Mouse (Mus musculus) layer of hippocampus, postnatal 10 days (tissue): Measurements from ENCODE around the gene Zfp651. TPM values are rescaled to one million over a fixed set of nuclear protein-coding genes. Genes with fewer than 3 reads are reported as not detected.

Source experiments
- DNase-seq, 2 experiments: peaks; one replicate each; pipeline ENCODE4 v3.0.0; 2021; ENCODE audit warnings: low spot score in 2 of 2
- total RNA-seq, 2 experiments: library from RNA; stranded (reverse); gene quantifications; 2 replicates each; pipeline ENCODE4 v1.2.3; 2021

The Zfp651 gene
- total RNA-seq, 2 experiments from 2014 or later, result 104 to 108 TPM

DNA sequence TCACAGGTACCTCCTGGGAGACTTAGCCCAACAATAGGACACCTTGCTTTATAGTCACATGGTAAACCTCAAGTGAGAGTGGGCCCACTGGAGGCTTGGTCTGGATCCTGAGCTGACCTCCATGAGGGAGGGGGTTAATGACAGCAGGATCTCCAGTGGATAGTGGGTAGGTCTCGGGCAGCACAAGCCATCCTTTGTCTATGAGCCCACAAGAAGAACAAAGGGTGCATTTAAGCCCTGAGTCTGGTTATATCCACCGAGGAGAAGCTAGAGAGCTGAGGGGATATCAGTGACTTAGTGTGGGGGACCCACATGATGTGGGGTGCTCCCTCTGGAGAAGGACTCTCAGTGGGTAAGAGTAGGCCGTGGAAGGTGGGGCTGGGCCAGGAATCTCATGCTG lies 49.4 kb downstream of the Zfp651 start:
- DNase-seq, result no peak

DNA sequence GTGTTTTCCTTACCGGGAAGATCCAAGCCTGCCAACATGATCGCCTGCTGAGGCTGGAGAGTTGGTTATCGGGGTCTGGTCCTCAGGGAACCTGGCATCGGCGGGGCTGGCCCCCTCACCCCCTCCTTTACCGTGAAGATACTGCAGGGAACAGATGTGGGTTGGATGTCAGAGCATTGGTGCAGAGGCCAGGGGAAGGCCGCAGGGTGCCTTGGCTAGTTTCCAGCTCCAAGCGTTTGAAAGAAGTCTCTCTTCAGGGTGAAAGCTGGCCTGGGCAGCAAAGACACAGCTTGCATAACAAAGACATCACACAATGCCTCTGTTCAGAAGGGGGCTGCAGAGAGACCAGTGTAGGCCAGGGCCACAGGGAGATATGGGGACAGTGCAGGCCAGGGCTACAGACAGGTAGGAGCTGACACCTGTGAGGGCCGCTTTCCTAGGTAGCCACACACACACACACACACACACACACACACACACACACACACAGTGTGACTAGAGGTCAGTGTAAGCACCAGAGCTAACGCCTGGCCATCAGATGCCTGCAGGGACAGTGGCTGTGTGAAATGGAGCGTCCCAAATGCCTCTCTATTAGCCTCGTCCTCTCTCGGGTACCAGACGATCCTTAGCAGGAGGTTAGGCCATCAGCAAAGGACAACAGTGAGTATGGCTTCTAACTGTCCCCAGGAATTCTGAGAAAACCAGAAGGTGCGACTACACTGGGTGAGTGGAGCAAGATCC lies 51.1 kb downstream of the Zfp651 start:
- peak; percentile 62 to 75 for DNase-seq

DNA sequence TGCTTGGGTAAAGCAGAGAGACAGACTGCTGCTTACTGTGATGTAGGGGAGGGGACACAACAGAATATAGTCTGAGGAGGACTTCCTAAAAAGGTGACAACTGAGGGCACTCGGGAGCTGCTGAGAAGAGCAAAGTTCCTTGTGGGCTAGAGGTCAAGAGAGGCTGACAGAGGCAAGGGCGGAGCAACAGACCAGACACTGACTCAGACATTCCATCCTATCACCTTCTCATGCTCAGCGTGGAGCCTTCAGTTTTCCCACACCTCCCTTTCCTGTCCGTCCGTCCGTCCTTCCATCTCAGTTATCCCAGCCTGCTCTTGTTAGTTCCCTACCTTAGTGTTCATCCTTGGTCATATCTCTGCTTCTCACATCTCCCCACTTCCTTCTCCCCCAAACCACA lies 56.1 kb downstream of the Zfp651 start:
- no peak for DNase-seq

DNA sequence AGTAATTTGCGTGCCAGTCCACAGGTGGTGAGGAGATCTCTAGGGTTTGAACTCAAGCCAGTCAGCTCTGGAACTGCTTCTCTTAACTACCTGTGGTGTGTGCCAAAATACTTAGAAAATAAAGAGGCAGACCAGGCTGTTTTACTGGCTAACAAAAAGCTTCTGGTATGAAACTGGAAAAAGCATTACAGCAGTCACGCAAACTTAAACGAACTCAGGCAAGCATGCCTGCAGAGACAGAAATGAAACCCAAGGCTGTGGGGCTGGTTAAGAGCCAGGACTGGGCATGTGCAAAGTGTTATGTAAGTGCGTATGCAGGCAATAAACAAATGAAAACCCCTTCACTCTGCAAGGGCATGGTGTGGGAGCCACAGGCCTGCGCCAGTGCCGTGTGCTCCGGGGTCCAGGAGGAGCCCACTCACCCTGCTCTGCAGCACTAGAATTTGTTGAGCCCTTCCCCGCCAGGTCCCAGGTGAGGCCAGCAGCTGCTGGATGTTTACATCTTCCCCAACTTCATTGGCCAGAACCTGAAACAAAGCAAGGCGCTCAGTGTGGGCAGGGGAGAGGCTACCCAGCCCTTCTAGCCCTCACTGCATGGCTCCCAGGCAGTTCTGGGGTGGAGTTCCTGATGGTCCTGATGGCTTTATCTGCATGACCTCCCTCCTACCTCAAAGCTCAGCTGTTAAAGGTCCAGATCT lies 60.1 kb downstream of the Zfp651 start:
- DNase-seq, result no peak

DNA sequence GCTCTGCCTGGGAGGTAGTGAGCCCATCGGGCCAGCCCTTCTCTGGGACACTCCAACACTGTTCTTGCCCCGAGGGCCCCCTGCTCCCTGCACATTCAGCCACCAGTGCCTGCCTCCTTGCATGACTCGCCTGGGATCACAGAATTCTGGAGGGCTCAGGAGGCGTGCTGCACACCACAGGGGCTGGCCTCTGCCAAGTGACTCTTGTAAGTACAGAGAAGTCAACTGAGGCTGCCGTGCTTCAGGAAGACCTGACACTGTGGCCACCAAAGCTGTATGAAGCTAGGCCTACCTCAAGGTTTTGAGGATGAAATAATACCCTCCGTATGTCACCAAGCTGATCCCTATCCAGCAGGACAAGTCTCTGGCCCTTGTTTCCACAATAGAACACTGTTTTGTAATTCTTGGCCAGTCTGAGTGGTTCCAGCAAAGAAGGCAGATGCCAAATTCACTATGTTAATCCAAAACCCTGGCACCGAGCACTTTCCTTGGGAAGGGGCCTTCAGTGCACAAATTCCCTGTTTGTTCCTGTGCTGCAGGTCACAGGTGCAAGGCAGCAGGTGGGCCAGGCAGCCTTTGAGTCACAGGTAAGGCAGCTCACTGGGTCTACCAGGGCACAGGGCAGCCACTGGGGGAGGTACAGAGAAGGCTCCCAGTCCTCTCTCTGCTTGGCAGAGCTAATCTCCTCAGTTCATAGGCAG lies 60.8 kb downstream of the Zfp651 start:
- peak; percentile 45 to 51 for DNase-seq

DNA sequence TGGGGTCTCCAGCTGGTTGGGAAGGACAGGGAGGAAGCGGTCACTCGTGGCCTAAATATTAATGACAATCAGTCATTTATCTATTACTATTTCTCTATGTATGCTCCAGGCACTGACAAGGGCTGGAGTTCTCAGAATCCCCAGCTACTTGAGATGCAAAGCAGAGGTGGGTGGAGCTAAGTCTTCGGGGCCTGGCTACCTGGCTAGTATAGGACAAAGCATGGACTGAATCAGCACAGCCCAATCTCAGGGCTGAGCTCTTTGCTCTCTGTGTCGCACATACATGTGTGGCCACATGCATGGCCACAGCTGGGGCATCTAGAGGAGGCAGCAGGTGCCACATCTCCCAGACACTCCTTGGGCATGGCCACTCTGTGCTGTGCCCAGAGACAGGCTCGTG lies 61.6 kb downstream of the Zfp651 start:
- no peak for DNase-seq

Other genes starting within 250 kb of the Zfp651 start
- 1 to 10 TPM in 1 of 2 experiments, not detected in 1; 1.1 TPM for gene Lyzl4, start 117.2 kb upstream of the Zfp651 start, total RNA-seq
- 10 to 100 TPM in 1 of 2 experiments, 1 to 10 TPM in 1; 10.0 to 10.3 TPM for gene Vipr1, start 116.6 kb upstream of the Zfp651 start, total RNA-seq
- gene Sec22c, start 53.8 kb upstream of the Zfp651 start, total RNA-seq, result 10 to 100 TPM; 30.4 to 33.4 TPM
- gene Ss18l2, start 49.0 kb upstream of the Zfp651 start, total RNA-seq, result 10 to 100 TPM; 80.7 to 87.9 TPM
- gene Nktr, start 40.2 kb upstream of the Zfp651 start, total RNA-seq, result 100 to 1,000 TPM; 110 to 133 TPM
- 1 to 10 TPM; 2.9 to 3.2 TPM for gene Klhl40, start 18.3 kb downstream of the Zfp651 start, total RNA-seq
- 1 to 10 TPM; 2.8 to 2.9 TPM for gene Hhatl, start 33.2 kb downstream of the Zfp651 start, total RNA-seq
- 1 to 10 TPM; 6.6 to 7.7 TPM for gene Ccdc13, start 80.1 kb downstream of the Zfp651 start, total RNA-seq
- gene Higd1a, start 99.0 kb downstream of the Zfp651 start, total RNA-seq, result 100 to 1,000 TPM in 1 of 2 experiments, 10 to 100 TPM in 1; 99.3 to 103 TPM
- gene Ackr2, start 139.0 kb downstream of the Zfp651 start, total RNA-seq, result 1 to 10 TPM; 2.4 to 4.1 TPM
- gene Cyp8b1, start 157.0 kb downstream of the Zfp651 start, total RNA-seq, result not detected
- gene Fam198a, start 191.7 kb downstream of the Zfp651 start, total RNA-seq, result 1 to 10 TPM; 3.1 to 4.2 TPM
- gene Pomgnt2, start 237.8 kb downstream of the Zfp651 start, total RNA-seq, result 10 to 100 TPM; 41.6 to 42.9 TPM